ENCODE assay signal across 9 mouse cellular contexts in genomic region chr1:136045774-136046173, GRCm38 (mm10). TPM values are rescaled to one million over a fixed set of nuclear protein-coding genes. Genes with fewer than 3 reads are reported as not detected.
DNase-seq lines count a peak whose midpoint lies in the region; ATAC-seq and TF ChIP-seq lines count a peak whose summit lies in the region.
"Had no signal": no experiment of that assay in that cellular context is flagged by ENCODE, and none has a peak within 500 bp of the region (broad histone marks: within the 10 kb centered on the region; RNA-seq: fewer than 3 reads in every experiment).

No protein-coding gene starts in this region.

- intact Hi-C loops in gastrocnemius, postnatal 14 days (cut with DNase I; ENCODE audit: low total_unique reads), result loop anchor here (5.0 kb wide), 2 partner anchors 37 to 127 kb away; no protein-coding TSS in a partner anchor

- peak; percentile 95 for TF ChIP-seq CTCF in G1E (IDR thresholded peaks at IDR 0.05; ENCODE audit: low read depth, low read length)

- no peak overlapping the region for H3K4me3 ChIP-seq in G1E (ENCODE audit: low read depth, low read length)
- H3K4me3 ChIP-seq: limb, embryonic 15.5 days had no signal

- peaks cover 62% of the 10 kb centered on the region for H3K4me1 ChIP-seq in G1E (ENCODE audit: insufficient read depth, low read depth, low read length)

- no peaks in the 10 kb centered on the region for H3K36me3 ChIP-seq in G1E (replicated peaks)
- H3K36me3 ChIP-seq: limb, embryonic 15.5 days had no signal

- no peak; the same call in 1 of the 2 replicates for ATAC-seq in G1E (ENCODE audit: extremely low read depth, insufficient number of reproducible peaks, low FRiP score, poor library complexity, severe bottlenecking)
- peak; percentile 74 for ATAC-seq in megakaryocyte, adult 5-6 weeks (ENCODE audit: poor library complexity, severe bottlenecking)

- DNase-seq in heart, adult 18-20 months, result peak; percentile 22 to 67
- no peak for DNase-seq in heart, adult 11 months
- DNase-seq in G1E (ENCODE audit: low spot score), result peak; percentile 58
- peak; percentile 66 to 83 for DNase-seq in cerebellum, postnatal 25 days
- peak; percentile 47 for DNase-seq in gastrocnemius, postnatal 14 days
- DNase-seq in layer of hippocampus, adult 9-10 months (ENCODE audit: low spot score), result peak; percentile 55
- DNase-seq in spleen, postnatal 14 days (ENCODE audit: low spot score in 2 of 2), result peak; percentile 19 to 44

- peaks cover 2% of the 10 kb centered on the region; the same call in 1 of the 2 replicates for H3K9me3 ChIP-seq in G1E (replicated peaks)
- H3K9me3 ChIP-seq: limb, embryonic 15.5 days had no signal

- peaks cover 66% of the 10 kb centered on the region for H3K27me3 ChIP-seq in G1E (ENCODE audit: insufficient read depth, low read length)

RNA-seq across cellular contexts. Expression of gene Ascl5, which starts 4.8 kb away (rescaled TPM):
- not detected for total RNA-seq in heart, adult 18-20 months (2021)
- not detected in 2 replicates for total RNA-seq in G1E (2014; fragmentation: Nextera tagmentation)
- not detected in 2 replicates for total RNA-seq in G1E (2017)
- 0.25 TPM in 1 of 2 replicates, not detected in the other for polyA plus RNA-seq in G1E (2012)
- total RNA-seq in gastrocnemius, postnatal 14 days (2021), result not detected
- not detected in 2 replicates for total RNA-seq in megakaryocyte, adult 5-6 weeks (2015)
- not detected in 2 replicates for total RNA-seq in megakaryocyte, adult 5-6 weeks (2017)
- polyA plus RNA-seq: limb, embryonic 15.5 days had no signal

RNA-seq across cellular contexts. Expression of gene Cacna1s, which starts 6.8 kb away (rescaled TPM):
- total RNA-seq in heart, adult 18-20 months (2021), result 10 to 100 TPM; 16.4 to 18.1 TPM
- not detected in 2 replicates for total RNA-seq in G1E (2014; fragmentation: Nextera tagmentation)
- total RNA-seq in G1E (2017), result under 0.01 and 0.11 TPM in 2 replicates
- not detected in 2 replicates for polyA plus RNA-seq in G1E (2012)
- 100 to 1,000 TPM; 557 to 583 TPM for total RNA-seq in gastrocnemius, postnatal 14 days (2021)
- 0.05 TPM in 1 of 2 replicates, not detected in the other for total RNA-seq in megakaryocyte, adult 5-6 weeks (2015)
- not detected in 2 replicates for total RNA-seq in megakaryocyte, adult 5-6 weeks (2017)

RNA-seq across cellular contexts. Expression of gene Tmem9, which starts 37.8 kb away (rescaled TPM):
- total RNA-seq in heart, adult 18-20 months (2021), result 10 to 100 TPM; 13.9 to 14.0 TPM
- total RNA-seq in G1E (2014; fragmentation: Nextera tagmentation), result 52.9 and 78.3 TPM in 2 replicates
- total RNA-seq in G1E (2017), result 63.5 and 71.3 TPM in 2 replicates
- 74.9 and 78.0 TPM in 2 replicates for polyA plus RNA-seq in G1E (2012)
- total RNA-seq in gastrocnemius, postnatal 14 days (2021), result 10 to 100 TPM; 11.2 to 15.5 TPM
- total RNA-seq in megakaryocyte, adult 5-6 weeks (2015), result 2.5 and 3.9 TPM in 2 replicates
- 2.8 and 3.7 TPM in 2 replicates for total RNA-seq in megakaryocyte, adult 5-6 weeks (2017)

RNA-seq across cellular contexts. Expression of gene Igfn1, which starts 39.6 kb away (rescaled TPM):
- under 1 TPM in 1 of 2 experiments, not detected in 1; 0.08 TPM for total RNA-seq in heart, adult 18-20 months (2021)
- total RNA-seq in G1E (2014; fragmentation: Nextera tagmentation) (not detected in 2 replicates), G1E (2017) (0.06 and 0.11 TPM in 2 replicates)
- 0.02 TPM in 1 of 2 replicates, not detected in the other for polyA plus RNA-seq in G1E (2012)
- total RNA-seq in gastrocnemius, postnatal 14 days (2021), result 10 to 100 TPM in 1 of 2 experiments, 1 to 10 TPM in 1; 5.9 to 13.0 TPM
- total RNA-seq in megakaryocyte, adult 5-6 weeks (2015), result not detected in 2 replicates
- not detected in 2 replicates for total RNA-seq in megakaryocyte, adult 5-6 weeks (2017)

Comparison
In these comparisons a context has a peak if more than half of its experiments do, and no peak if none do; other contexts are left out.
1. RNA of gene Cacna1s, which starts 6.8 kb away (total RNA-seq): 557 to 583 TPM in gastrocnemius, postnatal 14 days; 16.4 to 18.1 TPM in heart, adult 18-20 months, under 0.01 to 0.11 TPM in G1E and 0.05 TPM in megakaryocyte, adult 5-6 weeks; every median in the first group is over 10 times any median in the second.